Mouse (Mus musculus) olfactory bulb, adult 2 months (tissue): ENCODE results near the gene Sypl2.

ENCODE experiments used
- CTCF ChIP-seq: fragments of 200-500 bp; IDR thresholded peaks from 2 replicates; pipeline ENCODE4 v1.5.1; 2012; ENCODE audit warnings: low read depth, mild to moderate bottlenecking, low read length, moderate library complexity; ENCODE audit not compliant: insufficient read depth
- POLR2A ChIP-seq: fragments of 200-500 bp; IDR thresholded peaks from 2 replicates; pipeline ENCODE4 v1.6.1; 2012; ENCODE audit warnings: mild to moderate bottlenecking, low read depth, low read length, moderate library complexity; ENCODE audit not compliant: insufficient read depth

GRCm38 (mm10) chr3:108180514-108180913, 45.9 kb downstream of the Sypl2 start:
- TF ChIP-seq POLR2A: no peak
- no peak for TF ChIP-seq CTCF
